Mouse (Mus musculus) heart, embryonic 10.5 days (tissue): ENCODE data around the gene Poc1b. TPM values are rescaled to one million over a fixed set of nuclear protein-coding genes. Genes with fewer than 3 reads are reported as not detected.

Source experiments
- DNase-seq: peaks from one replicate; pipeline ENCODE4 v3.0.0-alpha.2; 2017; ENCODE audit warnings: low spot score
- H3K27ac ChIP-seq: fragments of 300-500 bp; sonication (generic); 2 replicates; pipeline ENCODE4 v1.5.1; 2016; ENCODE audit warnings: mild to moderate bottlenecking
- H3K27me3 ChIP-seq: fragments of 300-500 bp; sonication (generic); 2 replicates; pipeline ENCODE4 v1.6.1; 2016; ENCODE audit warnings: mild to moderate bottlenecking; ENCODE audit not compliant: poor library complexity, insufficient read depth, severe bottlenecking
- H3K36me3 ChIP-seq: fragments of 300-500 bp; sonication (generic); 2 replicates; pipeline ENCODE4 v1.6.1; 2016; ENCODE audit warnings: mild to moderate bottlenecking, moderate library complexity
- H3K4me1 ChIP-seq: fragments of 300-500 bp; sonication (generic); 2 replicates; pipeline ENCODE4 v1.6.1; 2016; ENCODE audit warnings: mild to moderate bottlenecking
- H3K4me3 ChIP-seq: fragments of 300-500 bp; sonication (generic); 2 replicates; pipeline ENCODE4 v1.5.1; 2016; ENCODE audit warnings: mild to moderate bottlenecking, moderate library complexity
- H3K9me3 ChIP-seq: fragments of 300-500 bp; sonication (generic); 2 replicates; pipeline ENCODE4 v1.6.1; 2016; ENCODE audit warnings: mild to moderate bottlenecking, moderate library complexity
- WGBS: fragments of 180-500 bp; shearing (Covaris S2); methylation state at CpG from one replicate; pipeline ENCODE4 v1.1.7; 2016; 5-methylcytosine and 5-hydroxymethylcytosine counted together
- polyA plus RNA-seq: library from polyadenylated mRNA; unstranded; fragments of >200 nt; fragmentation: Nextera tagmentation; extraction: Ambion mirVana; gene quantifications from 2 replicates; pipeline ENCODE4 v1.2.1, GENCODE M21; 2016

The Poc1b gene
- polyA plus RNA-seq, 1 experiment from 2014 or later, result 16.2 TPM

- no peak overlapping the region for H3K4me3 ChIP-seq
- no peaks in the 10 kb centered on the region for H3K27me3 ChIP-seq
- H3K36me3 ChIP-seq, result no peaks in the 10 kb centered on the region
- H3K27ac ChIP-seq, result no peak overlapping the region
- 65% methylated on average over 10 of the region's 10 CpGs for WGBS
- H3K4me1 ChIP-seq, result peaks cover 39% of the 10 kb centered on the region
- DNase-seq, result peak; percentile 22
- H3K9me3 ChIP-seq, result no peaks in the 10 kb centered on the region
Observed at GRCm38 (mm10) chr10:99117876-99118275, 11.0 kb downstream of the Poc1b start.

- no peaks in the 10 kb centered on the region for H3K36me3 ChIP-seq
- H3K27ac ChIP-seq, result no peak overlapping the region
- peaks cover 34% of the 10 kb centered on the region for H3K4me1 ChIP-seq
- DNase-seq, result peak; percentile 58
- 48% methylated on average over 6 of the region's 6 CpGs for WGBS
- H3K4me3 ChIP-seq, result no peak overlapping the region
- H3K9me3 ChIP-seq, result no peaks in the 10 kb centered on the region
- H3K27me3 ChIP-seq, result no peaks in the 10 kb centered on the region
Observed at GRCm38 (mm10) chr10:99118697-99119096, 11.9 kb downstream of the Poc1b start.

- H3K9me3 ChIP-seq, result no peaks in the 10 kb centered on the region
- H3K4me3 ChIP-seq, result no peak overlapping the region
- H3K36me3 ChIP-seq, result no peaks in the 10 kb centered on the region
- no peaks in the 10 kb centered on the region for H3K27me3 ChIP-seq
- peak; percentile 33 for DNase-seq
- WGBS, result 72% methylated on average over 4 of the region's 4 CpGs
- peaks cover 31% of the 10 kb centered on the region for H3K4me1 ChIP-seq
- no peak overlapping the region for H3K27ac ChIP-seq
Observed at GRCm38 (mm10) chr10:99119471-99119870, 12.6 kb downstream of the Poc1b start.

- no peaks in the 10 kb centered on the region for H3K27me3 ChIP-seq
- peaks cover 10% of the 10 kb centered on the region for H3K4me1 ChIP-seq
- DNase-seq, result peak; percentile 31
- H3K27ac ChIP-seq, result no peak within 1 kb of the TSS
- 80% methylated on average over 4 of the region's 4 CpGs for WGBS
- peaks cover 8% of the 10 kb centered on the region; the same call in 1 of the 2 replicates for H3K36me3 ChIP-seq
- no peak within 1 kb of the TSS for H3K4me3 ChIP-seq
- no peaks in the 10 kb centered on the region for H3K9me3 ChIP-seq
Observed at GRCm38 (mm10) chr10:99126225-99126624, 19.4 kb downstream of the Poc1b start, which contains the start of gene Phxr2. Gene Phxr2 (minus strand): TSS chr10:99126325.

- H3K27ac ChIP-seq, result no peak overlapping the region
- peaks cover 11% of the 10 kb centered on the region; the same call in 1 of the 2 replicates for H3K36me3 ChIP-seq
- WGBS, result 90% methylated on average over 14 of the region's 14 CpGs
- H3K4me1 ChIP-seq, result peaks cover 13% of the 10 kb centered on the region
- no peaks in the 10 kb centered on the region for H3K9me3 ChIP-seq
- H3K4me3 ChIP-seq, result no peak overlapping the region
- no peaks in the 10 kb centered on the region for H3K27me3 ChIP-seq
- DNase-seq, result peak; percentile 71
Observed at GRCm38 (mm10) chr10:99126954-99127353, 20.1 kb downstream of the Poc1b start.

GRCm38 (mm10) chr10:99127691-99128261 is 20.9 kb downstream of the Poc1b start:
- no peak overlapping the region for H3K27ac ChIP-seq
- peaks cover 11% of the 10 kb centered on the region; the same call in 1 of the 2 replicates for H3K36me3 ChIP-seq

GRCm38 (mm10) chr10:99130611-99131010 is 23.8 kb downstream of the Poc1b start:
- DNase-seq, result no peak
- 41% methylated on average over 6 of the region's 6 CpGs for WGBS
- Histone ChIP-seq H3K9me3 (no peaks in the 10 kb centered on the region), H3K4me3 (no peak overlapping the region), H3K4me1 (peaks cover 13% of the 10 kb centered on the region), H3K27ac (peak overlapping the region; percentile 32; the same call in 1 of the 2 replicates), H3K27me3 (no peaks in the 10 kb centered on the region), H3K36me3 (peaks cover 13% of the 10 kb centered on the region; the same call in 1 of the 2 replicates)

More at GRCm38 (mm10) chr10:99127691-99128261, 20.9 kb downstream of the Poc1b start:
- no peaks in the 10 kb centered on the region for H3K27me3 ChIP-seq
- H3K9me3 ChIP-seq, result no peaks in the 10 kb centered on the region
- 80% methylated on average over 11 of the region's 11 CpGs for WGBS
- peaks cover 13% of the 10 kb centered on the region for H3K4me1 ChIP-seq
- H3K4me3 ChIP-seq, result no peak overlapping the region
- peak; percentile 64 for DNase-seq

GRCm38 (mm10) chr10:99131298-99131697 is 24.5 kb downstream of the Poc1b start:
- WGBS, result 60% methylated on average over 5 of the region's 5 CpGs
- H3K4me1 ChIP-seq, result peaks cover 13% of the 10 kb centered on the region
- H3K36me3 ChIP-seq, result peaks cover 13% of the 10 kb centered on the region; the same call in 1 of the 2 replicates
- H3K27ac ChIP-seq, result 0 out of 2 replicates have a peak overlapping the region, but pooled peaks have one; percentile 16
- no peak overlapping the region for H3K4me3 ChIP-seq
- no peaks in the 10 kb centered on the region for H3K9me3 ChIP-seq
- no peaks in the 10 kb centered on the region for H3K27me3 ChIP-seq
- no peak for DNase-seq

GRCm38 (mm10) chr10:99132189-99132588 is 25.4 kb downstream of the Poc1b start:
- Histone ChIP-seq H3K36me3 (0 out of 2 replicates have a peak, but pooled peaks cover 10% of the 10 kb centered on the region), H3K4me1 (peaks cover 13% of the 10 kb centered on the region), H3K4me3 (no peak overlapping the region), H3K9me3 (no peaks in the 10 kb centered on the region), H3K27me3 (no peaks in the 10 kb centered on the region), H3K27ac (0 out of 2 replicates have a peak overlapping the region, but pooled peaks have one; percentile 6)
- no peak for DNase-seq
- WGBS, result 80% methylated on average over 6 of the region's 6 CpGs

GRCm38 (mm10) chr10:99132595-99133272 is 25.9 kb downstream of the Poc1b start:
- H3K36me3 ChIP-seq, result 0 out of 2 replicates have a peak, but pooled peaks cover 10% of the 10 kb centered on the region
- 90% methylated on average over 11 of the region's 11 CpGs for WGBS
- H3K27ac ChIP-seq, result 0 out of 2 replicates have a peak overlapping the region, but pooled peaks have one; percentile 6
- no peak overlapping the region for H3K4me3 ChIP-seq
- DNase-seq, result no peak
- peaks cover 13% of the 10 kb centered on the region for H3K4me1 ChIP-seq
- H3K9me3 ChIP-seq, result no peaks in the 10 kb centered on the region
- H3K27me3 ChIP-seq, result no peaks in the 10 kb centered on the region

- H3K4me1 ChIP-seq, result peaks cover 13% of the 10 kb centered on the region
- no peaks in the 10 kb centered on the region for H3K27me3 ChIP-seq
- no peak overlapping the region for H3K4me3 ChIP-seq
- no peak for DNase-seq
- 92% methylated on average over 16 of the region's 16 CpGs for WGBS
- H3K36me3 ChIP-seq, result peaks cover 11% of the 10 kb centered on the region
- H3K27ac ChIP-seq, result no peak overlapping the region
- H3K9me3 ChIP-seq, result no peaks in the 10 kb centered on the region
Observed at GRCm38 (mm10) chr10:99133321-99133875, 26.6 kb downstream of the Poc1b start.

- Histone ChIP-seq H3K4me3 (no peak overlapping the region), H3K27ac (no peak overlapping the region), H3K4me1 (peaks cover 2% of the 10 kb centered on the region; the same call in 1 of the 2 replicates), H3K36me3 (peaks cover 12% of the 10 kb centered on the region), H3K27me3 (no peaks in the 10 kb centered on the region), H3K9me3 (no peaks in the 10 kb centered on the region)
- no peak for DNase-seq
- 75% methylated on average over 5 of the region's 5 CpGs for WGBS
Observed at GRCm38 (mm10) chr10:99136337-99136736, 29.5 kb downstream of the Poc1b start.

GRCm38 (mm10) chr10:99145611-99146010 is 38.8 kb downstream of the Poc1b start:
- no peak for DNase-seq
- Histone ChIP-seq H3K4me3 (no peak overlapping the region), H3K27me3 (no peaks in the 10 kb centered on the region), H3K36me3 (no peaks in the 10 kb centered on the region), H3K4me1 (no peaks in the 10 kb centered on the region), H3K9me3 (no peaks in the 10 kb centered on the region), H3K27ac (no peak overlapping the region)
- 85% methylated on average over 8 of the region's 8 CpGs for WGBS
